In genomic region chr9:29088657-29089056, GRCm38 (mm10) we compare ENCODE assay signal across 19 mouse cellular contexts.
DNase-seq lines count a peak whose midpoint lies in the region; ATAC-seq lines count a peak whose summit lies in the region.
"Had no signal": no experiment of that assay in that cellular context is flagged by ENCODE, and none has a peak within 500 bp of the region (broad histone marks: within the 10 kb centered on the region; RNA-seq: fewer than 3 reads in every experiment).

No protein-coding gene starts in this region.

- H3K36me3 ChIP-seq in midbrain, embryonic 16.5 days (ENCODE audit: control insufficient read depth, insufficient read depth, low read length), result no peaks in the 10 kb centered on the region
- H3K36me3 ChIP-seq: embryonic facial prominence, embryonic 13.5 days; forebrain, embryonic 12.5 days; G1E; neural tube, embryonic 15.5 days had no signal

- WGBS in midbrain, embryonic 16.5 days, result 69% methylated on average over 5 of the region's 5 CpGs

- H3K9me3 ChIP-seq in midbrain, embryonic 16.5 days (replicated peaks; ENCODE audit: control insufficient read depth, low read length, poor library complexity, severe bottlenecking), result no peaks in the 10 kb centered on the region
- H3K9me3 ChIP-seq: embryonic facial prominence, embryonic 13.5 days; forebrain, embryonic 12.5 days; neural tube, embryonic 15.5 days had no signal

- peaks cover 5% of the 10 kb centered on the region; the same call in 1 of the 2 replicates for H3K4me1 ChIP-seq in midbrain, embryonic 16.5 days (ENCODE audit: control insufficient read depth, insufficient read depth, low read length)
- H3K4me1 ChIP-seq: embryonic facial prominence, embryonic 13.5 days; forebrain, embryonic 12.5 days had no signal

- H3K27me3 ChIP-seq in midbrain, embryonic 16.5 days (ENCODE audit: control insufficient read depth, insufficient read depth, low read depth, low read length), result no peaks in the 10 kb centered on the region
- H3K27me3 ChIP-seq: embryonic facial prominence, embryonic 13.5 days; forebrain, embryonic 12.5 days; neural tube, embryonic 15.5 days had no signal

- DNase-seq in heart, postnatal 4 days, result peak; percentile 24
- DNase-seq in heart, adult 9 months (ENCODE audit: low spot score in 2 of 2), result no peak
- DNase-seq in retina, embryonic 14.5 days (ENCODE audit: low spot score), result peak; percentile 41
- no peak for DNase-seq in retina, postnatal 1 day
- DNase-seq in forelimb bud, embryonic 11.5 days (ENCODE audit: low read depth, low spot score), result peak; percentile 47
- no peak for DNase-seq in urinary bladder, postnatal 25 days (ENCODE audit: low spot score)
- DNase-seq: adrenal gland, adult 8-10 months; cerebellum, adult 8-10 months; heart, adult 18-20 months; kidney, postnatal 14 days; layer of hippocampus, adult 9-11 months; thymus, postnatal 4 days had no signal

- H3K27ac ChIP-seq in midbrain, embryonic 16.5 days (ENCODE audit: low read length), result no peak overlapping the region
- H3K27ac ChIP-seq: embryonic facial prominence, embryonic 13.5 days; forebrain, embryonic 12.5 days; neural tube, embryonic 15.5 days had no signal

- no peak overlapping the region for H3K9ac ChIP-seq in midbrain, embryonic 16.5 days (ENCODE audit: low read depth, low read length)
- H3K9ac ChIP-seq: embryonic facial prominence, embryonic 13.5 days; forebrain, embryonic 12.5 days; neural tube, embryonic 15.5 days had no signal

- ATAC-seq in midbrain, embryonic 16.5 days, result no peak
- no peak for ATAC-seq in granulocyte monocyte progenitor cell, adult 5-6 weeks (replicated peaks; ENCODE audit: poor library complexity, severe bottlenecking)

- H3K4me2 ChIP-seq in midbrain, embryonic 16.5 days (ENCODE audit: low read length), result no peak overlapping the region
- H3K4me2 ChIP-seq: embryonic facial prominence, embryonic 13.5 days; forebrain, embryonic 12.5 days; liver, embryonic 11.5 days; neural tube, embryonic 15.5 days had no signal

- H3K4me3 ChIP-seq in midbrain, embryonic 16.5 days (ENCODE audit: low read depth, low read length), result no peak overlapping the region
- H3K4me3 ChIP-seq: embryonic facial prominence, embryonic 13.5 days; forebrain, embryonic 12.5 days; neural tube, embryonic 15.5 days had no signal

Comparison
In these comparisons a context has a peak if more than half of its experiments do, and no peak if none do; other contexts are left out.
1. DNase-seq: peak in heart, postnatal 4 days (single experiment), retina, embryonic 14.5 days (single experiment) and forelimb bud, embryonic 11.5 days (single experiment); none in heart, adult 9 months (0 of 2), retina, postnatal 1 day (single experiment) and urinary bladder, postnatal 25 days (single experiment).